Mouse (Mus musculus): ENCODE measurements at regions not wholly inside any gene's neighbourhood (a gene's known extent, or its start where the extent isn't known, plus 50 kb on each side); places are given as distances from the start of the nearest gene placed in this dataset.

DNA sequence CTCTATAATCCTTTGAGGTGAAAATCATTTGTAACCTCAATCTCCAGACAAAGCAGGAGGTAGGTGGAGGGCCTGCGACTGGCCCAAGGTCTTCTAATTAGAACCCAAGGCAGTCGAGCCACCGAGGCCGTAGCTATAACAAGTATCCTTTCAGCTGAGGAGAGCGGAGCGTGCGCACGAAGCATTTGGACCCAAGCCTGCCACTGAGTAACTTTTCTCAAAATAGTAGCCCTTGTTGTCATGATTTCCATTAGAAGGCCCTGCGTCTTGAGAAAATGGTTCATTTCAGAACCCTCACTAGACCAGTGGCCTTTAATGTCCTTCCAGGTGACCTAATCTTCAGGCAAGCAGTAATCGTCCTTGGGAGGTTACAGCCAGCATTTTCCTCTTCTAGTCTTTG lies 90.6 kb downstream of the H2al1j start:
- no peak overlapping the region for H3K9ac ChIP-seq (ENCODE audit: low read length)
- H3K9me3 ChIP-seq (ENCODE audit: control insufficient read depth, low read length), result no peaks in the 10 kb centered on the region
- 78% methylated on average over 10 of the region's 10 CpGs for WGBS
- H3K4me1 ChIP-seq (ENCODE audit: control insufficient read depth, insufficient read depth, low read length), result peaks cover 5% of the 10 kb centered on the region; the same call in 1 of the 2 replicates
- no peak overlapping the region for H3K27ac ChIP-seq (replicated peaks; ENCODE audit: low read depth, low read length)
- DNase-seq (ENCODE audit: low spot score) (no peak), ATAC-seq (ENCODE audit: insufficient number of reproducible peaks, low FRiP score, low TSS enrichment, low read depth) (no peak)
- no peak overlapping the region for H3K4me3 ChIP-seq (ENCODE audit: low read depth, low read length)
- no peak overlapping the region for H3K4me2 ChIP-seq (ENCODE audit: low read depth, severe bottlenecking)
- peaks cover 5% of the 10 kb centered on the region; the same call in 1 of the 2 replicates for H3K27me3 ChIP-seq (ENCODE audit: control insufficient read depth, insufficient read depth, low read length)
- no peaks in the 10 kb centered on the region for H3K36me3 ChIP-seq (ENCODE audit: control insufficient read depth, insufficient read depth, low read length)

DNA sequence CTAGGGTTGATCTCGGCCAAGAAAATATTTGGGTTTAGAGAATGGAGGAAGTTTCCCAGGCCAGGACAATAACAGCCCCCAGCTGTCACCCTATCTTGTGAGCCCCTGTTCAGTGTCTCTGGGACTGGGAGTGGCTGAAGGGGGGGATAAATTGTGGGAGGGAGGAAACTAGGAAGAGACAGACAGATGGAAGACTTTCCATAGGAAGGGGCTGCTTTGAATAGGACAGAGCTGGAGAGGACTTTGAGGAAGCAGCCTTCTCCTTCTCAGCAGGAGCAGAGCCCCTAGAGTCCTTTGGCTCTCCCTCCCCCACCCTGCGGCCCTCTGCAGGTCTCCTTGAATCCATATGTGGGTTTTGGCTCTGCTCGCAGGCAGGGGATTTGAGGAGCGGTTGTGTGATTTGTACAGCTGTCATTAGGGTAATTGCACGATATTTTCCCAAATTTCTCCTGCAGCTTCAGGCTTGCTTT lies 91.6 kb downstream of the H2al1j start:
- no peak overlapping the region for H3K4me3 ChIP-seq (ENCODE audit: low read depth, low read length)
- no peak for ATAC-seq (ENCODE audit: insufficient number of reproducible peaks, low FRiP score, low TSS enrichment, low read depth)
- H3K9me3 ChIP-seq (ENCODE audit: control insufficient read depth, low read length), result no peaks in the 10 kb centered on the region
- H3K27me3 ChIP-seq (ENCODE audit: control insufficient read depth, insufficient read depth, low read length), result peaks cover 5% of the 10 kb centered on the region; the same call in 1 of the 2 replicates
- no peak overlapping the region for H3K4me2 ChIP-seq (ENCODE audit: low read depth, severe bottlenecking)
- peaks cover 5% of the 10 kb centered on the region; the same call in 1 of the 2 replicates for H3K4me1 ChIP-seq (ENCODE audit: control insufficient read depth, insufficient read depth, low read length)
- H3K36me3 ChIP-seq (ENCODE audit: control insufficient read depth, insufficient read depth, low read length), result no peaks in the 10 kb centered on the region
- WGBS, result 31% methylated on average over 5 of the region's 5 CpGs
- no peak for DNase-seq (ENCODE audit: low spot score)
- H3K27ac ChIP-seq (replicated peaks; ENCODE audit: low read depth, low read length), result no peak overlapping the region
- H3K9ac ChIP-seq (ENCODE audit: low read length), result no peak overlapping the region

DNA sequence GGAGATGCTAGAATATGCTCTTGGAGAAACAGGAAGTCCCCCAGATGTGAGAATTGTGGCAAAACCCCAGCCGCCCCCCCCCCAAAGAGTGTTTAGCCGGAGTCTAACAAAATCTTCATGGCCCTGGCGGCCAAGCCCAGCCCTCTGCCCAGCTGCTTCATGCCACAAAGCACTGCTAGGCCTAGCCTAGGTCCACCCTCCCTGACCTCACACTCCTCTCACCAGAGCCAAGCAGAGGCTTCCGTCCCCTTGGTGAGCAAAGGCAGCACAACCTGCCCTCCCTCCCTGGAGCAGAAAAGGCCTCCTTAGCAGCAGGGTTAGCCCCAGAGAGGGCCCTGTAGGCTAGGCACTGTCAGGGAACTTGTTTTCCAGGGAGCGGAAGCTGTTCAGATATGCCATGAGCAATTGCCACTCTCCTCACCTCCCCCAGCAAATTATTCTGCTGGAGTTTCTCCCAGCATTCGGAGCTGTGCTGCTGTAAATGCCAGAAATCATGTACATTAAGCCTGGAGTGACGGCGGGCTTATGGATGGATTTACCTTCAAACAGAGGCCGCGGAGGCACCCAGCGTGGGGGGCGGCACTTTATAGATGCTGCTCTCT lies 104.9 kb downstream of the H2al1j start:
- Histone ChIP-seq H3K4me2 (ENCODE audit: low read depth, severe bottlenecking) (no peak overlapping the region), H3K27me3 (ENCODE audit: control insufficient read depth, insufficient read depth, low read length) (0 out of 2 replicates have a peak, but pooled peaks cover 6% of the 10 kb centered on the region), H3K27ac (replicated peaks; ENCODE audit: low read depth, low read length) (peak overlapping the region; percentile 75), H3K9ac (ENCODE audit: low read length) (no peak overlapping the region; the same call in 1 of the 2 replicates), H3K36me3 (ENCODE audit: control insufficient read depth, insufficient read depth, low read length) (no peaks in the 10 kb centered on the region), H3K4me3 (ENCODE audit: low read depth, low read length) (no peak overlapping the region), H3K4me1 (ENCODE audit: control insufficient read depth, insufficient read depth, low read length) (0 out of 2 replicates have a peak, but pooled peaks cover 3% of the 10 kb centered on the region), H3K9me3 (ENCODE audit: control insufficient read depth, low read length) (no peaks in the 10 kb centered on the region)
- ATAC-seq (ENCODE audit: insufficient number of reproducible peaks, low FRiP score, low TSS enrichment, low read depth) (0 out of 2 replicates have a peak, but pooled peaks have one; percentile 39), DNase-seq (ENCODE audit: low spot score) (peak; percentile 61)
- 49% methylated on average over 12 of the region's 12 CpGs for WGBS

DNA sequence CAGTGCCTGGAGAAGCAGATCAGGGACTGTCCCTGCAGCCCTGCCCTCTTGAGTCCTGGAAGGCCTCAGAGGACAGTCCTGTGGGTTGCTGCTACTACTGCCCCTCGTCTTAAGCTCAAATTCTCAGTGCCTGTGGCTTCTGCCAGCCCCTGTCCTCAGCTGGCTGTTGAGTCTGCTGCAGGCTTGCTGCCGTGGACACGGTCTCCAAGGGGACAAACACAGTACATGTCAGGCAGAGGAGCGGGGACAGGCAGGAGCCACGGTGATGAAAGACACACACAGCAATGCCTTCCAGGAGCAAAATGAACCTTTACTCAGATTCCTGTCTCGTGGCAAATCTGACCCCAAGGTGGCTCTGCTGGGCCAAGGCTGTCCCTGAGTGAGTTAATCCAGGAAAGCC lies 107.7 kb downstream of the H2al1j start:
- Histone ChIP-seq H3K4me2 (ENCODE audit: low read depth, severe bottlenecking) (no peak overlapping the region), H3K27ac (replicated peaks; ENCODE audit: low read depth, low read length) (no peak overlapping the region), H3K4me3 (ENCODE audit: low read depth, low read length) (no peak overlapping the region), H3K27me3 (ENCODE audit: control insufficient read depth, insufficient read depth, low read length) (0 out of 2 replicates have a peak, but pooled peaks cover 6% of the 10 kb centered on the region), H3K9me3 (ENCODE audit: control insufficient read depth, low read length) (no peaks in the 10 kb centered on the region), H3K36me3 (ENCODE audit: control insufficient read depth, insufficient read depth, low read length) (no peaks in the 10 kb centered on the region), H3K9ac (ENCODE audit: low read length) (no peak overlapping the region), H3K4me1 (ENCODE audit: control insufficient read depth, insufficient read depth, low read length) (0 out of 2 replicates have a peak, but pooled peaks cover 3% of the 10 kb centered on the region)
- no peak for DNase-seq (ENCODE audit: low spot score)
- WGBS, result 45% methylated on average over 6 of the region's 6 CpGs
- ATAC-seq (ENCODE audit: insufficient number of reproducible peaks, low FRiP score, low TSS enrichment, low read depth), result no peak

DNA sequence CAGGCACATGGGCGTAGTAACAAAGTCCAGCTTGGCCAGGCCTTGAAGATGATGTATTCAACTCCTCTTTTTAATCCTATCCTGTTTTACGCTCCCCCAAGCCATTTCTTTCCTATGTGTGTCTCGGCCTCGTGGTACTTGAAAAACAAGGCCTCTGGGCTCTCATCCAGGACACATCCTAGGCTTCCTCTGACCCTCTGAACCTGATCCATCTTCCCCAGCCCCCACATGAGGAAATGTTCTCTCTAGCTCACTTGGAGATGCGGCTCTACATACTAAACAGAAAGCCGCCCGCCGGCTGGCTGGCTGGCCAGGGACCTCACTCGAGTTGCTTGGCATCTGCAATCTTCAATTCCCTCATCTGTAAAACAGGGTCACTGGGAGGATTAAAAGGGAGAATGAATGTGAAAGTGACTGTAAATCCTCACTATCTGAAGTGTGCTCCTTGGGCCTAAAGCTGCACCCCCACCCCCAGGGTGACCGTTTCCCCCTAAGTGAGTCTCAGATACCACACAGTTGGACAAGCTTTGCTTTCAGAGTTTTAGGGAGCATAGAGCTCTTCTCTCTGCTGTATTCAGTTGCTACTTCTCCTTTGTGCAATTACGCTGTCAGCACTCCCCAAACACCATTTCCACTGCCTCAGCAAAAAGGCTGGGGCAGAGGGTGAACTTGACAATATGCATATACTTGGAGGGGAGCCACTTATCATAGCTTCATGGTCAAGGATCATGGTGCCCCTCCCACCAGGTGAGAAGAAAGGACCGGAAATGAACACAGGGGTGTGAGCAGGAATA lies 109.7 kb downstream of the H2al1j start:
- ATAC-seq (ENCODE audit: insufficient number of reproducible peaks, low FRiP score, low TSS enrichment, low read depth), result peak; percentile 51; the same call in 1 of the 2 replicates
- Histone ChIP-seq H3K36me3 (ENCODE audit: control insufficient read depth, insufficient read depth, low read length) (no peaks in the 10 kb centered on the region), H3K4me1 (ENCODE audit: control insufficient read depth, insufficient read depth, low read length) (0 out of 2 replicates have a peak, but pooled peaks cover 3% of the 10 kb centered on the region), H3K27ac (replicated peaks; ENCODE audit: low read depth, low read length) (no peak overlapping the region), H3K4me3 (ENCODE audit: low read depth, low read length) (no peak overlapping the region), H3K27me3 (ENCODE audit: control insufficient read depth, insufficient read depth, low read length) (0 out of 2 replicates have a peak, but pooled peaks cover 6% of the 10 kb centered on the region), H3K4me2 (ENCODE audit: low read depth, severe bottlenecking) (no peak overlapping the region), H3K9ac (ENCODE audit: low read length) (no peak overlapping the region), H3K9me3 (ENCODE audit: control insufficient read depth, low read length) (no peaks in the 10 kb centered on the region)
- WGBS, result 60% methylated on average over 12 of the region's 12 CpGs
- DNase-seq (ENCODE audit: low spot score), result peak; percentile 64

DNA sequence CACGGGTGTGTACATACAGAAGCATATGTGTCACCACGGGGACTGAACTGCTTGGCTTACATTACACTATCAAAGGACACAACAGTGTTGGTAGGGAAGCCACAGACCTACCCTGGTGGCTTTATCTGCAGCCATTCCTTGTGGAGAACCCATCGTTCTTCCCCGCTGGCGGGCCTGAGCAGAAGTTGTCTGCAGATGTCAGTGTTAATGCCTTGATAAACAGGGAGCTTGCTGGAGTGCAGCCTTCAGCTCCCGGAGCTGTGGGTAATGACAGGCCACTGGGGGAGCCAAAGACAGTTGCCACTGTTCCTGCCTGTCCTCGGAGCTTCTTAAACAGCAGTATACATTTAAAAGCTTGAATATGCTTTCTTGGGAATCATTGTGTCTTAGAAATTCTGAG lies 115.9 kb downstream of the H2al1j start:
- H3K27me3 ChIP-seq (ENCODE audit: control insufficient read depth, insufficient read depth, low read length), result no peaks in the 10 kb centered on the region

DNA sequence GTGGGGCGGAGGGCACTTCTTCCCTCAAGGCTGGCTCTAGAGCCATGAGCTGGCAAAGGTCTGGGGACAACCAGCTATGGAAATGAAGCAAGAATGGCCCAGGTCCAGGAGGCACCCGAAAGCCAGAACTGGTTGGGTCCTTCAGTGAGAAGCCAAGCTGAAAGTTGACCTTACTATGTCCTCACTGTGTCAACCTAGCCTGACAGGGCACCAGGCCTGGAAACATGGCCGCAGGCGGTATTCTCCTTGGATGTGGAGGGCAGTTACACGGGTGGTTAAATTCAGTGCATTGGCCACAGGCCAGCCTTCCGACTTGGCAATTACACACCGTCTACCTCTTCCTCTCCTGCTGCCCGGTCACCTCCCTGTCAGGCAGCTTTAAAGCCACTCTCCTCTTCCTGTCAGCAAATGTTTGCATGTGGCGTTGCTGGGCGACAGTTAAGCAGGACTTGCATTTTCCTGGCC lies 116.7 kb downstream of the H2al1j start:
- Histone ChIP-seq H3K9ac (ENCODE audit: low read length) (no peak overlapping the region), H3K36me3 (ENCODE audit: control insufficient read depth, insufficient read depth, low read length) (no peaks in the 10 kb centered on the region), H3K27me3 (ENCODE audit: control insufficient read depth, insufficient read depth, low read length) (no peaks in the 10 kb centered on the region), H3K4me3 (ENCODE audit: low read depth, low read length) (no peak overlapping the region), H3K9me3 (ENCODE audit: control insufficient read depth, low read length) (no peaks in the 10 kb centered on the region), H3K27ac (replicated peaks; ENCODE audit: low read depth, low read length) (no peak overlapping the region), H3K4me2 (ENCODE audit: low read depth, severe bottlenecking) (no peak overlapping the region), H3K4me1 (ENCODE audit: control insufficient read depth, insufficient read depth, low read length) (no peaks in the 10 kb centered on the region)
- DNase-seq (ENCODE audit: low spot score) (no peak), ATAC-seq (ENCODE audit: insufficient number of reproducible peaks, low FRiP score, low TSS enrichment, low read depth) (no peak)
- WGBS, result 73% methylated on average over 10 of the region's 10 CpGs

More for the DNA sequence above, 115.9 kb downstream of the H2al1j start:
- Histone ChIP-seq H3K36me3 (ENCODE audit: control insufficient read depth, insufficient read depth, low read length) (no peaks in the 10 kb centered on the region), H3K27ac (replicated peaks; ENCODE audit: low read depth, low read length) (no peak overlapping the region), H3K4me1 (ENCODE audit: control insufficient read depth, insufficient read depth, low read length) (no peaks in the 10 kb centered on the region), H3K4me3 (ENCODE audit: low read depth, low read length) (no peak overlapping the region), H3K9me3 (ENCODE audit: control insufficient read depth, low read length) (no peaks in the 10 kb centered on the region), H3K4me2 (ENCODE audit: low read depth, severe bottlenecking) (no peak overlapping the region), H3K9ac (ENCODE audit: low read length) (no peak overlapping the region)
- ATAC-seq (ENCODE audit: insufficient number of reproducible peaks, low FRiP score, low TSS enrichment, low read depth) (no peak), DNase-seq (ENCODE audit: low spot score) (no peak)
- 52% methylated on average over 7 of the region's 7 CpGs for WGBS

DNA sequence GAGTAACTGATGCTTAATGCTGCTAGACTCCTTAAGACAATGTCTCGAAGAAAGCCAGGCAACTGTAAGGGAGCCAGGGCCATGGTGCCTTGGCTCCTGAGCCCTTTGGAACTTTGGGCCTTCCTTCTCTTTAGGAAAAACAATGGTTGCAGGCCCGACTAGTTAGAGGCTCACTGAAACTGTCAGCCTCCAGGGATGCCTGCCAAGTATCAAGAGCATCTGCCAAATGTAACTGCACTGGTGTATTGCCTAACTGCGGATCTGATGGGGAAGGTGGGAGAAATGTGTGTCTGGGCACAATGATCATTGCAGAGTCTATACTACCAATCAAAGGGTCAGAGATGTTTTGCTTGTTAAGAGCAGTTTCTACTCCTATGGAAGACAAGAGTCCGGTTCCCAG lies 121.1 kb downstream of the H2al1j start:
- no peak overlapping the region for H3K27ac ChIP-seq (replicated peaks; ENCODE audit: low read depth, low read length)
- H3K36me3 ChIP-seq (ENCODE audit: control insufficient read depth, insufficient read depth, low read length), result no peaks in the 10 kb centered on the region
- no peaks in the 10 kb centered on the region for H3K9me3 ChIP-seq (ENCODE audit: control insufficient read depth, low read length)
- no peak overlapping the region for H3K9ac ChIP-seq (ENCODE audit: low read length)
- H3K4me3 ChIP-seq (ENCODE audit: low read depth, low read length), result no peak overlapping the region
- DNase-seq (ENCODE audit: low spot score) (no peak), ATAC-seq (ENCODE audit: insufficient number of reproducible peaks, low FRiP score, low TSS enrichment, low read depth) (no peak)
- no peak overlapping the region for H3K4me2 ChIP-seq (ENCODE audit: low read depth, severe bottlenecking)
- H3K4me1 ChIP-seq (ENCODE audit: control insufficient read depth, insufficient read depth, low read length), result no peaks in the 10 kb centered on the region
- WGBS, result 85% methylated on average over 4 of the region's 4 CpGs
- no peaks in the 10 kb centered on the region for H3K27me3 ChIP-seq (ENCODE audit: control insufficient read depth, insufficient read depth, low read length)
